Mouse (Mus musculus): ENCODE measurements around the gene Camk1g.

DNA sequence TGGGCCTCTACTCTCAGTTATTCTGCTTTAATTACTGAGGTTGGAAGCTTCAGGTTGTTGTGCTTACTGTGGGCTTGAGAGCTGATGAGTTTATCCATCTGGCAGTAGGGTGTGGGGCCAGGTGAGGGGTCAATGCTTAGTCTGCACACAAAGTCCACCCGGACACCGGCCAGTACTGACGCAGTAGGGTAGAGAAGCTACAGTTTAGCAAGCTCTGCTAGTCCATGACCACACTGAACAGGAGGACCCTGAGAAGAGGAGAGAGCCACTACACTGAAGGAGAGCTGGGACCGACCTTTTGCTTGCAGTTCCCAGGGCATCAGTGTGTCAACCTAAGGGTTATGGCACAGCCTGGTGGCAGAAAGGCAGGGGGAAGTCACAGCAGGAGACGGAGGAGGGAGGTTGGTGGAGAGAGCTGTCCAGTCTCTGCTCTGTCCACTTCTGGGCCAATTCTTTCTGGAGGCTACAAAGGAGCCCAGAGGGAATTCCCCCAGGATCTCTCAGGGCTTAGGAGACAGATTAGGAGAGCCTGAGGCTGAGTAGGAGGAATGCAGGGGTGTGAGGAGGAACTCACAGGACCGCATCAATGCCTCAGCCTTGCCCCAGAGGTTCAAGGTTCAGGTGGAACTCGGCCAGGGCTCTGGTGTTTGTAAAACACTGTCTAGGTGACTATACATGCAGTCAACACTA, 43.5 kb downstream of the Camk1g start:
- TF ChIP-seq CTCF (IDR thresholded peaks at IDR 0.05; ENCODE audit: borderline replicate concordance, control insufficient read depth, extremely low read depth, insufficient read depth, low read length, poor library complexity) (no peak), POLR2A (IDR thresholded peaks at IDR 0.05; ENCODE audit: control insufficient read depth, extremely low read depth, insufficient read depth, low read length, poor library complexity) (no peak)
